Mouse (Mus musculus) fat pad, adult 2 months (tissue): ENCODE measurements around the gene Rbfox3.

Source experiments
- DNase-seq: peaks from one replicate; pipeline ENCODE4 v3.0.0-alpha.2; 2011; ENCODE audit warnings: low read depth, low spot score; ENCODE audit errors: extremely low read depth

Rbfox3 gene

GRCm38 (mm10) chr11:118767411-118767810, 144.0 kb downstream of the Rbfox3 start:
- DNase-seq, result no peak

DNA sequence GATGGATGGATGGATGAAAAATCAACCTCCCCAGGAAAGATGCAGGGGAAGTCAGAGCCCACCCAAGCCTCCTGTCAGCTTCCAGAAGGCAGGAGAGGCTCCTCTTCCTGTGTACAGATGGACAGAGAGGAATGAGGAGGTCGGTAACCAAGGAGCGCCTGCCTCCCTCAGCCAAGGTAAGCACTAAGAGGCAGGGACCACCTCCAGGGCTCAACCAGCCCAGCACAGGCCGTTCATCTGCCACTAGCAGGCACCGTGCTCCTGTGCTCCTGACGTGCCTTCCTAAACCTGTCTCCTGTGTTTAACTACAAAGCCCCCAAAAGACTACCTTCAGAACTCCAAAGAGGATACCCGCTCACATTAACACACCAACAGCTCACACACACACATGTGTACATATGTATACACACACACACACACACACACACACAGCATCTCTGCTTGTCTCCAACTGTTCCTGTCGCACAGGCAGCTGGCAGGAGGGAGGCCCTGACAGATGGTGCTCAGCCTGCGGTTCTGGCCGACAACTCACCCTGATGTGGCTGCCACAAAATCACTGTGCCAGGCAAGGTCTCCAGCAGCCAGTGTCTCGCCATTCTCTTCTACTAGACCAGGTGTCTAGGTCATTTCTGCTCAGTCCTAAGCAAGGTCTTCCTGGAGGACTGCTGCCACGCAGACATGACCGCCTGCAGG, 151.0 kb downstream of the Rbfox3 start:
- no peak for DNase-seq

- DNase-seq, result no peak
Measured at GRCm38 (mm10) chr11:118759228-118759627, 152.2 kb downstream of the Rbfox3 start.

DNA sequence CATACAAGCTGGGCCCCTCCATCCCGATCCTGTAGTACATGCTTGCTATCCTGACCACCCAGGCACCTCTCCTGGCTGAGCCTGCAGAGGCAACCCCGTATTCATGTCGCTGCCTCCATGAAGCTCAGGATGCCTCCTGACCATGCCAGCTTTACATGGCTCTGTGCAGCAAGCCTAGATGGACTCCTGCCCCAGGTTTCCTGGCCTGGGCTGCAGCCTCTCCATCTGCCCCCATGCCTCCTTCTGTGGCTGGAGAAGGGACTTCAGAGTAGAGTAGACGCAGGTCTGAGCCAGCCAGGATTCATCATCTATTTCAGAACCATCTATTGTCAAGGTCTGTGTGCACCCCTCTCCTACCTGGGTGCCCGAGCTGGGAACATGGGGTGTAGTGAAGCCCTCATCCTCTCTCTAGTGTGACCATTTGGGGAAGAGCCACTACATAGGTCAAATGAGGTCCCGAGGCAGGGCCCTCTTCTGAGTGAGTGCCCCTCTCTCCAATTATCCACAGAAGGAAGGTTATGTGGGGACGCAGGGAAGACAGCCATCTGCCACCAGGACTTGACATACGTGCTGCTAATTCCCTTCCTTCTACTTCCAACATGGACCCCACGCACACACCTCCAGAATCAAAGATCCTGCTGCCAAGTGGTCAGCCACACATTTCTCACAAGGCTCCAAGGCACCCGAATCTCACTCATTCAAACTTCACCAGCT, 153.0 kb downstream of the Rbfox3 start:
- DNase-seq, result no peak

- no peak for DNase-seq
Measured at GRCm38 (mm10) chr11:118757488-118757887, 153.9 kb downstream of the Rbfox3 start.

GRCm38 (mm10) chr11:118755003-118755402, 156.4 kb downstream of the Rbfox3 start:
- DNase-seq, result no peak

DNA sequence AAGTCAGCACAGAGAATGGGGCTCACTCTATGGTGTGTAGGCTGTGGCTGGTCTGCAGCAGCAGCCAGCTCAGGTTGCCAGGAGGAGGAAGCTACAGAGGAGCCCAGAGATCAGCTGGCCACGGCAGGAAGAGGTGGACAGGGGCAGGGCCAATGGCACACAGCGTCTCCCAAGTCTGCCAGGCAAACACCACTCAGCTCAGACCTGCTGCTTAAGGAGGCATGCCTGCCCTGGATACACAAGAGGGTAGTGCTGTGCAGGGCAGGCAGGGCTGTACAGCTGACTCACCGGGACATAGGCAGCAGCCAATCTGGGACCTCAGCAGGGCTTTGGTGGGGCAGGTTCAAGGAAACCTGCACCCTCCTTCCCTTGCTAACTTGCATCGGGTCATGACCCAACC, 156.9 kb downstream of the Rbfox3 start:
- no peak for DNase-seq

DNA sequence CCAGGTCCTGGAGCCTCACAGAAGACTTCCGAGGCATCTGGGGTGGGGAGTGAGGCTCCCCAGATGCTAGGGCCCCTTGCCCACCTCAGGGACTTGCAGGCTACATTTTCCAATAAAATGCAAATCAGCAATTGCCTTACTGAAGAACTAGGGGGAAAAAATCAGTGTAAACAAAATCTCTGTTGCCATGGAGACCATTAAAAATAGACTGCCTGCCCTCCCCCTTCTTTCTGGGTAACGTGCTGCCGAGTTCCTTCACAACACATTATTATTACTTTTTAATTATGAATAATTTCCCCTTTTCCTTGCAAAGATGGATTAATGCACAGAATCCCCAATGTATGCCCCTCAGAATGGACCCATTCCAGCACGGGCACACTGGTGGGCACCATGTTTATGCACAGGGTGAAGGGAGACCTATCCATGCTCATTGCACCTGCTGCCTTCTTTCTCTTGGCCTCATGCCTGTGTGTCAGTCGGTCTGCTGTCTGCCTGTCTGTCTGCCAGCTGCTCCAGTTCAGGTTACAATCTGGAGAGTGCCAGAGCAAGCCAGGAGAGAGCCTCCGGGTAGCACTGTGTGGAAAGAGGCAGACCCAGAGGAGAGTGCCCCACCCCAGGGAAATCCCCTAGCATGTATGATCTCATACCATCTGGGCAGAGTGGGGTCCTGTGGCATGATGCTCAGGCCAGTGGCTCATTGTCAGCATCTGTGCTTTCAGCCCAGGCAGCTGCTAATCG, 159.3 kb downstream of the Rbfox3 start:
- no peak for DNase-seq

GRCm38 (mm10) chr11:118750745-118751330, 160.6 kb downstream of the Rbfox3 start:
- no peak for DNase-seq

DNA sequence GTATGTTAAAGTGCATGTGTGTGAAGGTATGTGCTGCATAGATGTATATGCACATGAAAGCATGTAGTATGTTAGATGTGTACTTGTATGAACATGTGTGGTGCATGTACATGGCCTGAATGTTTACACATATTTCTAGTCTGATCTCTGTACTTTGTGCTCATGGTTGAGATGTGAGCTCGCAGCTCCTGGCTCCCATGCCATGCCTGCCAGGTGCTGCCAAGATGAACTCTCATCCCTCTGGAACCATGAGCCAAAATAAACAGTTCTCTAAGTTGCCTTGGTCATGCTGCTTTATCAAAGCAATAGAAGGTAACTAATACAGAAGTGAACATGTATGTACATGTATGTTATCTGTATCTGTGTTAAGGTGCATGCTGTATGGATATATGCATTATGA, 161.9 kb downstream of the Rbfox3 start:
- DNase-seq, result no peak

DNA sequence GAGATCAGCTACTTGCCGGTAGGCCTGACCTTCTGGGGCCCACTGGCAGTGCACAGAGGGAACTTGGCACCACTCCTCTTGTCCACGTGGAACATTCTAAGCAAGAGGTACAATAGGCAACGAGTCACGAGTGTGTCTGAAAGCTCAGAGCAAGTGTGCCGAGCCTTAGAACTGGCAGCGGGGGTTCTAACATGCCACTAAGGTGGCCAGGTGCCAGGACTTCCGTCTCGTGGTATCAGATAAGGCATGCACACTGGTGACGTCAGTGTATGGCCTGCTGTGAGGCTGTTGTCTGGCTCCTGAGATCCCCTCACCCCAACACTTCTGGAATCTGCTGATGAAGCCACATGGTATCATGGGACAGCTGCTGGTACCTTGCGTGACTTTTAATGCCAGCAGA, 162.8 kb downstream of the Rbfox3 start:
- DNase-seq, result no peak

- DNase-seq, result no peak
Measured at GRCm38 (mm10) chr11:118745279-118745678, 166.1 kb downstream of the Rbfox3 start.

GRCm38 (mm10) chr11:118744782-118745181, 166.6 kb downstream of the Rbfox3 start:
- no peak for DNase-seq

DNA sequence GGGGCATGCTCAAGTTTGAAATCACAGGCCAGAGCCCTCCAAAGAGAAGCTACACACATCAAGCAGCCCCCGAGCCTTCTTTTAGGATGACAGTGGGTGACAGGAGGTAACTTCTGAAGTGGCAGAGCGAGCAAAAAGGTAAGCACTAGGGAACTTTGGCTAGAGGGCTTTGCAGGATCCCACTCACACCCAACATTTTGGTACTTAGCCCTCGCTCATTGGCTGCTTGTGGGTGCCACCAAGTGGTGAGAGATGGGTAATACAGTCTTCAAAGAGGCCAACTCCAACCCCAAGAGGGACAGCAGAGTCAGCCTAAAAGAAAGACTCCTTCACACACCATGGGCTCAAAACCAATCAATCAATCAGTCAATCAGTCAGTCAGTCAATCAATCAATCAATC, 168.6 kb downstream of the Rbfox3 start:
- DNase-seq, result no peak

DNA sequence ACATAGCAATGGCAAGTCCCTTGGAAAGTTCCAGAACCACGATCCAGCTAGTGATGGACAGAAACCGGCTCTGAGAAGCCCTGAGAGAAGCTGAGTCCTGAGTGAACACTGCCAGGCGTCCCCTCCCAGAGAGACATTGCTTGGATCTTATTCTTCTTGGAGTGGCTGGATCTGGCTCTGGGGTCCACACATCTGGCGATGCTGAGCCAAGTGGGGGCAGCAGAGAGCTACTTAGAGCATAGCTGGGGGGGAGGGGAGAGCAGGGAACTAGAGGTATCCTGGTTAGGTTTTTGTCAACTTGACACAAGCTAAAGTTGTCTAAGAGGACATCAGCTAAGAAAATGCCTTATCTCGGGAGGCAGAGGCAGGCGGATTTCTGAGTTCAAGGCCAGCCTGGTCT, 170.1 kb downstream of the Rbfox3 start:
- no peak for DNase-seq

DNA sequence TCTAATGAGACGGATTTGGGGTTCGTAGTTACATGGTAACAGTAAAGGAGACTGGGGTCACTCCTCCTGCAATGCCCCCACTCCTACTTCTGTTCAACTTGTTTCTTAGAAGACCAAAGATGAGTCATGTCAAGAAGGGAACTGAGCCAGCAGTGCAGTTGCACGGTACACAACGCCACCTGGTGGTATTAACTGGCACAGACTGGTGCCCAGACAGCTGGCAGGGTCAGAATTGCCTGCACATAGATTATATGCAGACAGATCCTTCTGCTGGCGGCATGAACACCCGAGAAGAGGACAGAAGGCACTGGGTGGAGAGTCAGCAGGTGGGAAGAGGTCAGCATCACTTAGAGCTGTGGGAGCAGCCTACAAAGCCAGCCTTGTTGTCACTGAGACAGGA, 171.4 kb downstream of the Rbfox3 start:
- no peak for DNase-seq

- DNase-seq, result no peak
Measured at GRCm38 (mm10) chr11:118738855-118739832, 172.3 kb downstream of the Rbfox3 start.

- no peak for DNase-seq
Measured at GRCm38 (mm10) chr11:118738323-118738722, 173.1 kb downstream of the Rbfox3 start.

DNA sequence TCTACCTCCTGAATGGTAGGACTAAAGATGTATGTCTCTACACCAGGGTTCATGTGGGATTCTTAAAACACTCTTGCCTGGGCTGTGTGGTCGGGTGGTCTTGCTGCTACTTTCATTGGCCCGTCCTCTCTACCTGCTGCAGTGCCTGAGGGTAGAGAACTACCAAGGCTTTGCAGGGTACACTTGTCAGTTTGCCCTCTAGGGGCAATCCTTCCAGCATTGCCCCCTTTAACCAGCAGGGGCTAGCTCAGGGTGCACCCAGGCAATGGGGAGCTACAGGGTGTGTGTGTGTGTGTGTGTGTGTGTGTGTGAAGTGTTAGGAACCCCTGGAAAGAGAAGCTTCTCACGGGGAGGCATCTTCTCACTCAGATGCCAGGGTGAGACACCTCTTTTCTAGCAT, 173.6 kb downstream of the Rbfox3 start:
- no peak for DNase-seq

- DNase-seq, result no peak
Measured at GRCm38 (mm10) chr11:118736993-118737392, 174.4 kb downstream of the Rbfox3 start.
